Comparison of ENCODE assay signal across 10 mouse cellular contexts in the genomic region with DNA sequence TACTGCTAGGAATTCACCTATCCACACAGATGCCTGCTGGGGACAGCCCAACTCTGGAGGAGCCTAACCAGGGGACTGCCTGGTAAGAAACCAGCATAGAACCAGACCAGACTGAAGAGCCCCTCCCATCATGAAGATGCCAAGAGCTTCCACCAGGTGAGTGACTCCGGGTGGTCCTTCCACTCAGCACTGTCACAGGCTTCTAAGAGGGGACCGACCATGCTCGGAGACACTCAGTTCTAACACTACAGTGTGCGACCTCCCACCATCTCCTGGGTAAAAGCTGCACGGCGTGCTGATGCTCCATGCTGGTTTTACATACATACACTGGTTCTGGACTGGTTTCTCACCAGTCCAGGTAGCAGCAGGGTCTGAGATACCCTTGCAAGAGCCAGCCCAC. TPM values are rescaled to one million over a fixed set of nuclear protein-coding genes. Genes with fewer than 3 reads are reported as not detected.
A peak's percentile ranks its signal among the peaks of the same experiment; 100 is the strongest.
DNase-seq lines count a peak whose midpoint lies in the region; ATAC-seq lines count a peak whose summit lies in the region.
"Had no signal": no experiment of that assay in that cellular context is flagged by ENCODE, and none has a peak within 500 bp of the region (broad histone marks: within the 10 kb centered on the region; RNA-seq: fewer than 3 reads in every experiment).

No protein-coding gene starts in this region.

- no peak overlapping the region for H3K4me3 ChIP-seq in heart, embryonic 16.5 days (ENCODE audit: low read length)
- H3K4me3 ChIP-seq in embryonic facial prominence, embryonic 14.5 days (ENCODE audit: low read depth, low read length): peak overlapping the region; percentile 90
- H3K4me3 ChIP-seq in hindbrain, embryonic 14.5 days (replicated peaks; ENCODE audit: low read length): peak overlapping the region; percentile 100
- peak overlapping the region; percentile 81 for H3K4me3 ChIP-seq in midbrain, embryonic 13.5 days (replicated peaks)
- H3K4me3 ChIP-seq: myocyte had no signal

- no peaks in the 10 kb centered on the region for H3K9me3 ChIP-seq in heart, embryonic 16.5 days (replicated peaks; ENCODE audit: control insufficient read depth, low read length)
- H3K9me3 ChIP-seq in embryonic facial prominence, embryonic 14.5 days (ENCODE audit: control insufficient read depth, low read length): no peaks in the 10 kb centered on the region
- no peaks in the 10 kb centered on the region for H3K9me3 ChIP-seq in hindbrain, embryonic 14.5 days (ENCODE audit: control insufficient read depth, low read length)
- no peaks in the 10 kb centered on the region for H3K9me3 ChIP-seq in midbrain, embryonic 13.5 days

- no peak overlapping the region for H3K27ac ChIP-seq in heart, embryonic 16.5 days (ENCODE audit: low read length)
- H3K27ac ChIP-seq in embryonic facial prominence, embryonic 14.5 days (replicated peaks; ENCODE audit: low read depth, low read length): no peak overlapping the region
- H3K27ac ChIP-seq in hindbrain, embryonic 14.5 days: peak overlapping the region; percentile 62
- H3K27ac ChIP-seq in midbrain, embryonic 13.5 days: peak overlapping the region; percentile 16; the same call in 1 of the 2 replicates

- no peak for DNase-seq in heart, adult 18-20 months
- DNase-seq in embryonic facial prominence, embryonic 14.5 days (ENCODE audit: low spot score): no peak
- no peak for DNase-seq in hindbrain, embryonic 14.5 days (ENCODE audit: low spot score)
- no peak for DNase-seq in spleen, adult 18-20 months
- no peak for DNase-seq in urinary bladder, adult 2 months (ENCODE audit: low spot score)

- peak overlapping the region; percentile 99 for H3K9ac ChIP-seq in heart, embryonic 16.5 days (ENCODE audit: low read length)
- H3K9ac ChIP-seq in embryonic facial prominence, embryonic 14.5 days (ENCODE audit: low read depth, low read length): 0 out of 2 replicates have a peak overlapping the region, but pooled peaks have one; percentile 98
- H3K9ac ChIP-seq in hindbrain, embryonic 14.5 days: peak overlapping the region; percentile 100
- H3K9ac ChIP-seq in midbrain, embryonic 13.5 days (replicated peaks): peak overlapping the region; percentile 100

- peaks cover 3% of the 10 kb centered on the region; the same call in 1 of the 2 replicates for H3K36me3 ChIP-seq in heart, embryonic 16.5 days (ENCODE audit: control insufficient read depth, insufficient read depth)
- peaks cover 21% of the 10 kb centered on the region for H3K36me3 ChIP-seq in embryonic facial prominence, embryonic 14.5 days (ENCODE audit: control insufficient read depth, insufficient read depth, low read length)
- peaks cover 27% of the 10 kb centered on the region for H3K36me3 ChIP-seq in hindbrain, embryonic 14.5 days (replicated peaks; ENCODE audit: control insufficient read depth, insufficient read depth)
- peaks cover 24% of the 10 kb centered on the region for H3K36me3 ChIP-seq in midbrain, embryonic 13.5 days

- WGBS in heart, embryonic 16.5 days: 92% methylated on average over 6 of the region's 6 CpGs
- 76% methylated on average over 6 of the region's 6 CpGs for WGBS in embryonic facial prominence, embryonic 14.5 days
- WGBS in hindbrain, embryonic 14.5 days: 74% methylated on average over 6 of the region's 6 CpGs
- WGBS in midbrain, embryonic 13.5 days: 81% methylated on average over 6 of the region's 6 CpGs

- H3K27me3 ChIP-seq in heart, embryonic 16.5 days (ENCODE audit: control insufficient read depth, insufficient read depth, low read length): no peaks in the 10 kb centered on the region
- H3K27me3 ChIP-seq in embryonic facial prominence, embryonic 14.5 days (replicated peaks; ENCODE audit: control insufficient read depth, insufficient read depth, low read length): no peaks in the 10 kb centered on the region
- no peaks in the 10 kb centered on the region for H3K27me3 ChIP-seq in hindbrain, embryonic 14.5 days (ENCODE audit: control insufficient read depth, insufficient read depth, low read length)
- peaks cover 2% of the 10 kb centered on the region; the same call in 1 of the 2 replicates for H3K27me3 ChIP-seq in midbrain, embryonic 13.5 days

- H3K4me1 ChIP-seq in heart, embryonic 16.5 days (ENCODE audit: control insufficient read depth, insufficient read depth, low read length): peaks cover 50% of the 10 kb centered on the region
- H3K4me1 ChIP-seq in embryonic facial prominence, embryonic 14.5 days (ENCODE audit: control insufficient read depth, insufficient read depth, low read length): peaks cover 39% of the 10 kb centered on the region
- H3K4me1 ChIP-seq in hindbrain, embryonic 14.5 days (replicated peaks; ENCODE audit: control insufficient read depth, insufficient read depth, low read length): peaks cover 69% of the 10 kb centered on the region
- H3K4me1 ChIP-seq in midbrain, embryonic 13.5 days (replicated peaks): peaks cover 76% of the 10 kb centered on the region

- H3K4me2 ChIP-seq in heart, embryonic 16.5 days (ENCODE audit: low read depth, low read length): peak overlapping the region; percentile 4; the same call in 1 of the 2 replicates
- H3K4me2 ChIP-seq in embryonic facial prominence, embryonic 14.5 days (ENCODE audit: low read depth, low read length): peak overlapping the region; percentile 91
- H3K4me2 ChIP-seq in hindbrain, embryonic 14.5 days (replicated peaks): peak overlapping the region; percentile 100
- H3K4me2 ChIP-seq in midbrain, embryonic 13.5 days (replicated peaks): peak overlapping the region; percentile 100

- ATAC-seq in heart, embryonic 16.5 days (replicated peaks; ENCODE audit: extremely low read depth, insufficient read depth, low FRiP score): no peak
- ATAC-seq in embryonic facial prominence, embryonic 14.5 days (ENCODE audit: low read depth): no peak
- ATAC-seq in hindbrain, embryonic 14.5 days (ENCODE audit: low FRiP score): no peak
- ATAC-seq in midbrain, embryonic 13.5 days: no peak
- ATAC-seq in monocyte, adult 5-6 weeks (replicated peaks; ENCODE audit: insufficient number of reproducible peaks, low FRiP score, low TSS enrichment, poor library complexity, severe bottlenecking): no peak

RNA-seq across cellular contexts. Expression of a gene that starts 2.7 kb away (rescaled TPM):
- polyA plus RNA-seq in heart, embryonic 16.5 days (2015; fragmentation: Nextera tagmentation; extraction: Ambion mirVana): 16.3 and 17.9 TPM in 2 replicates
- total RNA-seq in heart, adult 18-20 months (2021): 1 to 10 TPM; 7.6 to 7.7 TPM
- 47.5 and 50.5 TPM in 2 replicates for polyA plus RNA-seq in embryonic facial prominence, embryonic 14.5 days (2014; fragmentation: Nextera tagmentation; extraction: Ambion mirVana)
- polyA plus RNA-seq in hindbrain, embryonic 14.5 days (2014; fragmentation: Nextera tagmentation; extraction: Ambion mirVana): 95.0 and 98.9 TPM in 2 replicates
- polyA plus RNA-seq in midbrain, embryonic 13.5 days (2015; fragmentation: Nextera tagmentation; extraction: Ambion mirVana): 53.6 and 76.6 TPM in 2 replicates
- polyA plus RNA-seq in urinary bladder, adult 2 months (2012; rRNA removed): 11.7 and 24.4 TPM in 2 replicates
- total RNA-seq in monocyte, adult 5-6 weeks (2017): 12.6 to 29.2 TPM (median 15.6 TPM) in 3 replicates

RNA-seq across cellular contexts. Expression of a gene that starts 39.1 kb away (rescaled TPM):
- polyA plus RNA-seq in heart, embryonic 16.5 days (2015; fragmentation: Nextera tagmentation; extraction: Ambion mirVana): 6.2 and 7.7 TPM in 2 replicates
- 1 to 10 TPM; 6.7 to 9.9 TPM for total RNA-seq in heart, adult 18-20 months (2021)
- polyA plus RNA-seq in embryonic facial prominence, embryonic 14.5 days (2014; fragmentation: Nextera tagmentation; extraction: Ambion mirVana): 24.6 and 27.9 TPM in 2 replicates
- 25.7 and 30.1 TPM in 2 replicates for polyA plus RNA-seq in hindbrain, embryonic 14.5 days (2014; fragmentation: Nextera tagmentation; extraction: Ambion mirVana)
- 25.0 and 25.7 TPM in 2 replicates for polyA plus RNA-seq in midbrain, embryonic 13.5 days (2015; fragmentation: Nextera tagmentation; extraction: Ambion mirVana)
- 20.6 and 23.6 TPM in 2 replicates for polyA plus RNA-seq in urinary bladder, adult 2 months (2012; rRNA removed)
- 274 to 469 TPM (median 297 TPM) in 3 replicates for total RNA-seq in monocyte, adult 5-6 weeks (2017)
- total RNA-seq: CH12.LX had no signal

RNA-seq across cellular contexts. Expression of a gene that starts 56.0 kb away (rescaled TPM):
- 9.6 and 10.3 TPM in 2 replicates for polyA plus RNA-seq in heart, embryonic 16.5 days (2015; fragmentation: Nextera tagmentation; extraction: Ambion mirVana)
- total RNA-seq in heart, adult 18-20 months (2021): 1 to 10 TPM; 4.0 to 5.3 TPM
- 17.2 and 25.1 TPM in 2 replicates for polyA plus RNA-seq in embryonic facial prominence, embryonic 14.5 days (2014; fragmentation: Nextera tagmentation; extraction: Ambion mirVana)
- polyA plus RNA-seq in hindbrain, embryonic 14.5 days (2014; fragmentation: Nextera tagmentation; extraction: Ambion mirVana): 20.3 and 22.5 TPM in 2 replicates
- polyA plus RNA-seq in midbrain, embryonic 13.5 days (2015; fragmentation: Nextera tagmentation; extraction: Ambion mirVana): 24.4 and 26.0 TPM in 2 replicates
- 21.0 and 24.3 TPM in 2 replicates for polyA plus RNA-seq in urinary bladder, adult 2 months (2012; rRNA removed)
- 8.2 to 14.9 TPM (median 14.3 TPM) in 3 replicates for total RNA-seq in monocyte, adult 5-6 weeks (2017)

RNA-seq across cellular contexts. Expression of a gene that starts 58.6 kb away (rescaled TPM):
- polyA plus RNA-seq in heart, embryonic 16.5 days (2015; fragmentation: Nextera tagmentation; extraction: Ambion mirVana): 15.3 and 16.6 TPM in 2 replicates
- 1 to 10 TPM; 6.4 to 7.8 TPM for total RNA-seq in heart, adult 18-20 months (2021)
- polyA plus RNA-seq in embryonic facial prominence, embryonic 14.5 days (2014; fragmentation: Nextera tagmentation; extraction: Ambion mirVana): 17.8 and 21.7 TPM in 2 replicates
- polyA plus RNA-seq in hindbrain, embryonic 14.5 days (2014; fragmentation: Nextera tagmentation; extraction: Ambion mirVana): 19.1 and 19.8 TPM in 2 replicates
- polyA plus RNA-seq in midbrain, embryonic 13.5 days (2015; fragmentation: Nextera tagmentation; extraction: Ambion mirVana): 20.7 and 22.4 TPM in 2 replicates
- polyA plus RNA-seq in urinary bladder, adult 2 months (2012; rRNA removed): 14.5 and 14.8 TPM in 2 replicates
- total RNA-seq in monocyte, adult 5-6 weeks (2017): 3.9 to 13.9 TPM (median 6.1 TPM) in 3 replicates

Comparison
In these comparisons a context has a peak if more than half of its experiments do, and no peak if none do; other contexts are left out.
1. H3K27ac ChIP-seq: peak in hindbrain, embryonic 14.5 days (single experiment) and midbrain, embryonic 13.5 days (single experiment); none in heart, embryonic 16.5 days (single experiment) and embryonic facial prominence, embryonic 14.5 days (single experiment).
2. H3K4me2 ChIP-seq: peak in every context shown above with its lines; median percentile 100 in hindbrain, embryonic 14.5 days; 100 in midbrain, embryonic 13.5 days; 91 in embryonic facial prominence, embryonic 14.5 days; 4 in heart, embryonic 16.5 days.
3. Peak in every context shown above with its lines, with median percentiles within 50 percentile points of each other: H3K9ac ChIP-seq.